Mouse (Mus musculus) kidney, postnatal 0 days (tissue): ENCODE data around the gene Eya2. TPM values are rescaled to one million over a fixed set of nuclear protein-coding genes. Genes with fewer than 3 reads are reported as not detected.

ENCODE experiments used
- ATAC-seq: fragments of 200-750 bp; cut with Nextera tagmentation; replicated peaks from 2 replicates; pipeline ENCODE4 v1.8.0; 2017; ENCODE audit warnings: low read depth, moderate number of reproducible peaks, moderate TSS enrichment, moderate library complexity; ENCODE audit not compliant: low FRiP score
- DNase-seq: peaks from one replicate; pipeline ENCODE4 v3.0.0-alpha.2; 2016; ENCODE audit warnings: low spot score
- H3K27ac ChIP-seq: fragments of 300-500 bp; sonication (generic); 2 replicates; pipeline ENCODE4 v1.5.1; 2014; ENCODE audit warnings: mild to moderate bottlenecking
- H3K27me3 ChIP-seq: fragments of 300-500 bp; sonication (generic); 2 replicates; pipeline ENCODE4 v1.6.1; 2014; ENCODE audit warnings: low read length, mixed read lengths; ENCODE audit not compliant: insufficient read depth
- H3K36me3 ChIP-seq: fragments of 300-500 bp; sonication (generic); 2 replicates; pipeline ENCODE4 v1.6.1; 2014; ENCODE audit warnings: low read length, mixed read lengths; ENCODE audit not compliant: insufficient read depth
- H3K4me1 ChIP-seq: fragments of 300-500 bp; sonication (generic); replicated peaks from 2 replicates; pipeline ENCODE4 v1.6.1; 2014; ENCODE audit warnings: antibody characterized with exemption, low read length, mixed read lengths; ENCODE audit not compliant: insufficient read depth
- H3K4me2 ChIP-seq: fragments of 300-500 bp; sonication (generic); 2 replicates; pipeline ENCODE4 v1.6.1; 2014; ENCODE audit warnings: mild to moderate bottlenecking, low read length, moderate library complexity, mixed read lengths
- H3K4me3 ChIP-seq: fragments of 300-500 bp; sonication (generic); replicated peaks from 2 replicates; pipeline ENCODE4 v1.5.1; 2014; ENCODE audit warnings: low read depth, low read length
- H3K9ac ChIP-seq: fragments of 300-500 bp; sonication (generic); 2 replicates; pipeline ENCODE4 v1.6.1; 2014; ENCODE audit warnings: low read depth, low read length
- H3K9me3 ChIP-seq: fragments of 300-500 bp; sonication (generic); replicated peaks from 2 replicates; pipeline ENCODE4 v1.6.1; 2016; ENCODE audit warnings: low read length, inconsistent platforms, mixed read lengths
- CTCF ChIP-seq: IDR thresholded peaks from 2 replicates; pipeline ENCODE4 v1.5.1; 2016; ENCODE audit warnings: antibody characterized with exemption, low read depth, mild to moderate bottlenecking, moderate library complexity
- WGBS: fragments of 180-500 bp; shearing (Covaris S2); extraction: QIAGEN DNeasy Blood & Tissue Kit; methylation state at CpG from one replicate; pipeline ENCODE4 v1.1.7; 2014; 5-methylcytosine and 5-hydroxymethylcytosine counted together
- polyA plus RNA-seq: library from polyadenylated mRNA; unstranded; fragments of >200 nt; fragmentation: Nextera tagmentation; extraction: Ambion mirVana; gene quantifications from 2 replicates; pipeline ENCODE4 v1.2.1, GENCODE M21; 2015

Eya2 gene
- polyA plus RNA-seq, 1 experiment from 2014 or later: 6.3 TPM

DNA sequence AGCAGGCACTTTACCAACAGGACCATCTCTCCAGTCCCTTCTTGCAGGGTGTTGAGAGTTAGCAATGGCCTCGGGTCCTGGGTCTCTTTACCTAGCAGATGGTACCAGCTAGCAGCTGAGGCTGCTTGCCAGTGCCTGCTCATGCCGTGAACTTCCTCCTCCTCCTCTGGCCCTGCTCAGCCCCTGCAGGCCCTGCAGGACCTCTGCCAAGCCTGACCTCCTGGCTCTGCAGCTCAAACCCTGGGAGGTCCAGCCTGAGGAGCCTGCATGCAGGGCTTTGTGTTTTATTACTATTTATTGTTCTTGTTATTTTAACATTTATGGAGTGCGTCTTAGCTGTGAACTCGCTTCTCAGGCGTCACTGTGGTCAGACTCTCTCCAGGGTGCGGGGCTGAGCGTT lies 39.6 kb downstream of the Eya2 start:
- 0 out of 2 replicates have a peak, but pooled peaks cover 3% of the 10 kb centered on the region for H3K4me1 ChIP-seq
- H3K4me2 ChIP-seq: no peak overlapping the region
- no peak overlapping the region for H3K4me3 ChIP-seq
- WGBS: 36% methylated on average over 7 of the region's 7 CpGs
- ATAC-seq (no peak), DNase-seq (peak; percentile 50)
- no peak overlapping the region for H3K27ac ChIP-seq
- TF ChIP-seq CTCF: no peak
- no peaks in the 10 kb centered on the region for H3K36me3 ChIP-seq
- H3K27me3 ChIP-seq: no peaks in the 10 kb centered on the region
- H3K9ac ChIP-seq: no peak overlapping the region
- no peaks in the 10 kb centered on the region; the same call in 1 of the 2 replicates for H3K9me3 ChIP-seq

- no peaks in the 10 kb centered on the region; the same call in 1 of the 2 replicates for H3K9me3 ChIP-seq
- DNase-seq: no peak
- H3K27me3 ChIP-seq: no peaks in the 10 kb centered on the region
- H3K9ac ChIP-seq: no peak overlapping the region
- no peak overlapping the region for H3K27ac ChIP-seq
- no peak for TF ChIP-seq CTCF
- H3K4me2 ChIP-seq: no peak overlapping the region
- peaks cover 15% of the 10 kb centered on the region for H3K4me1 ChIP-seq
- ATAC-seq: no peak
- no peak overlapping the region for H3K4me3 ChIP-seq
- WGBS: 76% methylated on average over 11 of the region's 11 CpGs
- H3K36me3 ChIP-seq: no peaks in the 10 kb centered on the region
Observed at GRCm38 (mm10) chr2:165639075-165639755, 44.4 kb downstream of the Eya2 start.

DNA sequence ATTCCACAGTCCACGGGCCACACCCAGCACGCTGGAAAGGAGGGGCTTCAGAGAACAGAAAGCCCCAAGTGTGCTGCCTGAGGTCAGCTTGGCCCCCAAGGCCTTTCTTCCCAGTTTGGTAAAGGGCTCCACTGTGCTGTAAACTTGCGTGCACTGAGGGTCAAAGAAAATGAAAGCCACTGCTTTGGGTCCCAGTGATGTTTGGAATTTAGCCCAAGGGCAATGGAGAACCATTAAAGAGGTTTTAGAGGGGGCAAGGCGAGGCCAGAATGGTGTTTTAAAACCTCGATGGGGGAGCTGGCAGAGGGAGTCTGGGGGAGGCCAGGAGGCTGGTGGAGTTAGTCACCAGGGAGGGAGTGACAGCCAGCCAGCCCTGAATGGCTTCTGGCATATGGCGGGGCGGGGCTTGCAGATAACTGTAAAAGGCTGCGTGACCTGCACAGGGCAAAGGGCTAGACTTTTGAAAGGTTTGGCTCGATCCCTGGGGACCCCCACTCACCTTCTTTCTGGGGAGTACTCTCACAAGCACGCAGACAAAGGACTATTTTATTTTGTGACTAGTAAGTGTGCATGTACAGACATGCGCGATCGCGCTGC lies 47.2 kb downstream of the Eya2 start:
- no peaks in the 10 kb centered on the region for H3K36me3 ChIP-seq
- no peak for TF ChIP-seq CTCF
- H3K9me3 ChIP-seq: no peaks in the 10 kb centered on the region; the same call in 1 of the 2 replicates
- H3K4me3 ChIP-seq: no peak overlapping the region
- no peak overlapping the region for H3K4me2 ChIP-seq
- H3K27me3 ChIP-seq: no peaks in the 10 kb centered on the region
- 52% methylated on average over 14 of the region's 14 CpGs for WGBS
- H3K4me1 ChIP-seq: peaks cover 11% of the 10 kb centered on the region
- DNase-seq: no peak
- no peak overlapping the region for H3K9ac ChIP-seq
- no peak overlapping the region for H3K27ac ChIP-seq
- no peak for ATAC-seq

DNA sequence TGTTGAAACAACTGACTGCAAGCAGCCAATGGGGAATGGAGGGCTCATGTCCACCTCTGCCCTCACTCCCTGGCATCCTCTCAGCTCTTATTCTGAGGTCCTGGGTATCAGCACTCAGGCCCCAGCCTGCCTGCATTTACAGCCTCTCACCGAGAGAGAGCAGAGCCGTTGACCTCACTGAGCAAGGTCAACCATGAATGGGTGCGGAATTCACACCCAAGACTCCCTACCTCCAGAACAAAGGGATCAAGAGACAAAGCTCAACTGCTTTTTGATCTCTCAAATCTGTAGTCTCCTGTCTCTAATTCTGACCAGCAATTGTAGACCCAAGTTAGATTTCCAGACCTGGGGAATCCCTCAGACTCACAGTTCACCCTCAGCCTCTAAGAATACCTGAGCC lies 48.8 kb downstream of the Eya2 start:
- no peak overlapping the region for H3K4me3 ChIP-seq
- H3K9ac ChIP-seq: no peak overlapping the region
- no peaks in the 10 kb centered on the region for H3K36me3 ChIP-seq
- no peaks in the 10 kb centered on the region for H3K27me3 ChIP-seq
- no peaks in the 10 kb centered on the region for H3K9me3 ChIP-seq
- H3K4me1 ChIP-seq: peaks cover 11% of the 10 kb centered on the region
- H3K4me2 ChIP-seq: no peak overlapping the region
- 43% methylated on average over 3 of the region's 3 CpGs for WGBS
- no peak for DNase-seq
- H3K27ac ChIP-seq: no peak overlapping the region
- ATAC-seq: no peak
- no peak for TF ChIP-seq CTCF

DNA sequence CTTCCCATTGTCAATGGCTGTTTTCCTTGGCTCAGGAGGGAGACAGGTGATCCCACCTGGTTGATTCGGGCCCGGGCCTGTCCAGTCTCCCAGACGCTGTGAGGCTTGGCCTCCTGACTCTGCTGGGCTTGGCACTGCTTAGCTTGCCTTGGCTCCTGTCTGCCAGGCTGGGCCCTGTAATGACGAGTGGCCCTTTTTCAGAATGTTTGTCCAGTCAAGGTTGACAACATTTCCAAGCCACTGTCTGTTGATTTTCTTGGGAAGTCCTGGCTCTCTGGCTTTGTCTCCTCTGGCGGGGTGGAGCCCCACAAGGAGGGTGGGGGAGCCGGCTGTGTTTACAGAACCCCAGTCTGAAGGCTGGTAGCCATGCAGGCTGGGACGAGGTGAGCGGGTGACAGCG lies 49.2 kb downstream of the Eya2 start:
- Histone ChIP-seq H3K4me2 (no peak overlapping the region), H3K27ac (no peak overlapping the region), H3K4me3 (no peak overlapping the region), H3K36me3 (no peaks in the 10 kb centered on the region), H3K9me3 (no peaks in the 10 kb centered on the region), H3K27me3 (no peaks in the 10 kb centered on the region), H3K4me1 (peaks cover 11% of the 10 kb centered on the region), H3K9ac (no peak overlapping the region)
- no peak for TF ChIP-seq CTCF
- WGBS: 51% methylated on average over 9 of the region's 9 CpGs
- DNase-seq: no peak
- ATAC-seq: no peak

DNA sequence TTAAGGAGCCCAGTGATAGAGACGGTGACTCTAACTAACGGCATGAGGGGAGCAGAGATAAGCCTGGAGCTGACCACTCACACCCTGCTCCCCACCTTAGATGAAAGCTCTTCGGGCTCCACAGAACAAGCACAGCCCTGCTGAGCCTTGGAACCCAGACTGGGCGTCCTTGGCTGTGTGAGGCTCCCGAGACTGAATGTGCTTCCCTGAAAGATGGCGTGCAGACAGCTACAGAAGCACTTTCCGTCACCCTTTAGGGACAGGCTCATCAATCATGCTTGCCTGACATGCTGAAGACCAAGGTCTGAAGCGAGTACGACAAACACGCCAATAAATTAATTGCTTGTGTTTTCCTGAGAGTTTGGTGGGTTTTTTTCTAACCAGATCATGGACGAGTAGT lies 56.2 kb downstream of the Eya2 start:
- Histone ChIP-seq H3K4me3 (no peak overlapping the region), H3K27me3 (no peaks in the 10 kb centered on the region), H3K27ac (no peak overlapping the region), H3K4me2 (no peak overlapping the region), H3K36me3 (no peaks in the 10 kb centered on the region), H3K4me1 (peaks cover 16% of the 10 kb centered on the region), H3K9me3 (no peaks in the 10 kb centered on the region), H3K9ac (no peak overlapping the region)
- no peak for ATAC-seq
- DNase-seq: no peak
- 34% methylated on average over 11 of the region's 11 CpGs for WGBS
- TF ChIP-seq CTCF: no peak
